ENCODE assay signal across 8 mouse cellular contexts in the genomic region with DNA sequence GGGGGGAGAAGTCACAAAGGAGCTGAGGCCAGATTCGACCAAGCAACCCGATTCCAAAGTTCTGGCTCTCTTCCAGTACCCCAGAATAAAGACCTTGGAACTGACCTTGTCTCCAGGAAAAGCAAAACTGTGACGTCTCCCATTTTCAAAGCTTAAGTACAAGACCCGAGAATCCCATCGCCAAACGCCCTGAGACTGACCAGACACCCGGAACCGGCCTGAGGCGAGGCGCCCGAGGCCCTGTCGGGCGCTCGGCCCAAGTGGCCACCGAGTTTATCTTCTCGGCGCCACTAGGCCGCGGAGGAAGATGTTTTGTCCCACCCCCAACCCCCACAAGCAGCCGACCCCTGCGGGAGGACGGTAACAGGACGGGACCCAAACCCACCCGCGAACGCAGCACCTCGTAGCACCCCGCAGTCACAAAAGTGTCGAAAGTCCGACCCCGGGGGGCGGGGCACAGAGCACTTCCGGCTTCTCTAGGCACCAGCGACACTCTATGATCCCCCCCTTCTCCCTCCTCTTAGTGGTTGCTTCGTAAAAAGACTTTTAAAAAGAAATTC. TPM values are rescaled to one million over a fixed set of nuclear protein-coding genes. Genes with fewer than 3 reads are reported as not detected.
A peak's percentile ranks its signal among the peaks of the same experiment; 100 is the strongest.
DNase-seq lines count a peak whose midpoint lies in the region; ATAC-seq lines count a peak whose summit lies in the region.

A gene (minus strand): TSS at position 469 of the 560 bp plus-strand sequence.

- ATAC-seq in inflammation-experienced regulatory T-cells, adult 6 months: peak; percentile 98

- intact Hi-C loops in gastrocnemius, postnatal 14 days (cut with DNase I; ENCODE audit: low total_unique reads): no loop called here
- intact Hi-C loops in left cerebral cortex, postnatal 14 days (cut with DNase I): loop anchor here (1.0 to 5.0 kb wide), 2 partner anchors 40 to 50 kb away; a partner anchor contains a TSS

- peak; percentile 85 for DNase-seq in adipocyte (ENCODE audit: low spot score)
- DNase-seq in embryo, embryonic 10 days (ENCODE audit: low spot score): peak; percentile 85
- DNase-seq in gastrocnemius, postnatal 14 days: peak; percentile 86
- DNase-seq in left cerebral cortex, postnatal 14 days (ENCODE audit: low spot score in 2 of 2): peak; percentile 82 to 85
- peak; percentile 77 for DNase-seq in mesoderm, embryonic 11.5 days (ENCODE audit: low read depth, low spot score)
- DNase-seq in right cerebral cortex, postnatal 36 days (ENCODE audit: low spot score in 2 of 2): peak; percentile 70 to 71
- DNase-seq in yolk sac, embryonic 10.5 days (ENCODE audit: low spot score): peak; percentile 85

RNA-seq across cellular contexts. Expression of the gene that starts here (rescaled TPM):
- 10 to 100 TPM; 14.8 TPM for total RNA-seq in gastrocnemius, postnatal 14 days (2021)
- 10 to 100 TPM; 23.7 to 42.0 (median 33.0) TPM for polyA plus RNA-seq in inflammation-experienced regulatory T-cells, adult 6 months (2017; shearing (Covaris generic))
- 10 to 100 TPM; 38.3 to 40.1 TPM for total RNA-seq in left cerebral cortex, postnatal 14 days (2021)

Comparison
In these comparisons a context has a peak if more than half of its experiments do, and no peak if none do; other contexts are left out.
1. Peak in every context shown above with its lines: DNase-seq and ATAC-seq.